Mouse (Mus musculus) T-helper 1 cell (primary cell): ENCODE measurements around the gene Pank1.

ENCODE experiments used
- in situ Hi-C: fragments of 300-600 bp; cut with MboI, MseI; formaldehyde crosslinking; loops from one replicate; pipeline ENCODE4 v1.15.1; 2025; ENCODE audit warnings: high pct_unique_total_duplicates

Gene Pank1

GRCm38 (mm10) chr19:34878603-34879541 is at the start of gene Pank1:
Pank1 (minus strand) TSS chr19:34879455.
- in situ Hi-C loops, result no loop called here

- in situ Hi-C loops, result no loop called here
These were observed 43.3 kb upstream of the Pank1 start for GRCm38 (mm10) chr19:34922603-34922963.

- in situ Hi-C loops, result no loop called here
These were observed 42.7 kb upstream of the Pank1 start, which contains the start of gene Kif20b for GRCm38 (mm10) chr19:34921652-34922602. Kif20b (plus strand) TSS chr19:34922361.

DNA sequence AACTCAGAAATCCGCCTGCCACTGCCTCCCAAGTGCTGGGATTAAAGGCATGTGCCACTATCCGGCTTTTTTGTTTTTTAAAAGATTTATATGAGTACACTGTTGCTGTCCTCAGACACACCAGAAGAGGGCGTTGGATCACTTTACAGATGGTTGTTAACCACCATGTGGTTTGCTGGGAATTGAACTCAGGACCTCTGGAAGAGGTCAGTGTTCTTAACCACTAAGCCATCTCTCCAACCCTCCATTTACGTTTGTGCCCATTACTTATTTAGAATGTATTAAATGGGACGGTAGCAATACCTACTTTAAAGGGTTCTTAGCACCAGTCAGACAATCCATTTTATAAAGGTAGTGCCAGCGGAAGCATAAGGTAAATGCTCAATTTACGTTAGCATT is 42.0 kb upstream of the Pank1 start:
- in situ Hi-C loops, result no loop called here

DNA sequence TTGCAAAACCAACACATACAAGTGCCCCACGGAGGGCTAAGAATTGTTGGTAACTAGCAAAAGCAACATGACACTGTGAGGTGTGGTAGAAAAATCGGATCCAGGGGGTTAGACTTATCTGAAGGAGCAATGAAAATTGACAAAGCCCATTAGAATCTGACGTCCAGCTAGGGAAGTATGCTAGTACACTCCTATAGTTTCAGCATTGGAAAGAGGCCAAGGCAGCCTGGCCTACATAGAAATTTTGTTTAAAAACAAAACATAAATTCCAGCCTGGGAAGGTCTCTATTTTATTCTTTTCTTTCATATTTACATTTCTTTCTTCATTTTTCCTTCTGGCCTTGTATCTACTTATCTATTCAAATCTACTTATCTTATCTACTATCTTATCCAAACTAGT is 41.3 kb upstream of the Pank1 start:
- in situ Hi-C loops, result no loop called here

GRCm38 (mm10) chr19:34920066-34920465 is 40.8 kb upstream of the Pank1 start:
- in situ Hi-C loops, result no loop called here

GRCm38 (mm10) chr19:34912366-34912765 is 33.1 kb upstream of the Pank1 start:
- in situ Hi-C loops, result no loop called here

DNA sequence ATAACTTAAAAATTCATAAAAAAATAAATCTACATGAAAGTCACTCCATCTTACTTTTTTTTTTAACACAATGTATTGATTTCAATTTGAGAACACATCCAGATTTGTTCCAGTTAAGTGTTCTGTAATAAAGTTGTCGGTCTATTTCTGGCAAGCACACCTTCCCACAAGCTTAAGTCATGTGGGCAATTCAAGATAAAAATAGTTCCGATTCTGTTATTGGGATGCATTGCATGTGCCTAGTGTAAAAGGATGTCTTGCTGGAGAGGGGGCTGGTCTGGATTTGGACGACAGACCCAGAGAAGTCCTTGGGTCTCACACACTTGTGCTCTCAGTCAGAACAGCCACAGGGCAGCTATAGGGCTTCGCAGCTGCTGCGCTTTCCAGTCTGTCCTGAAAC is 27.5 kb upstream of the Pank1 start:
- in situ Hi-C loops, result loop anchor here (5.0 kb wide), 1 partner anchor 504 kb away; no protein-coding TSS in a partner anchor

DNA sequence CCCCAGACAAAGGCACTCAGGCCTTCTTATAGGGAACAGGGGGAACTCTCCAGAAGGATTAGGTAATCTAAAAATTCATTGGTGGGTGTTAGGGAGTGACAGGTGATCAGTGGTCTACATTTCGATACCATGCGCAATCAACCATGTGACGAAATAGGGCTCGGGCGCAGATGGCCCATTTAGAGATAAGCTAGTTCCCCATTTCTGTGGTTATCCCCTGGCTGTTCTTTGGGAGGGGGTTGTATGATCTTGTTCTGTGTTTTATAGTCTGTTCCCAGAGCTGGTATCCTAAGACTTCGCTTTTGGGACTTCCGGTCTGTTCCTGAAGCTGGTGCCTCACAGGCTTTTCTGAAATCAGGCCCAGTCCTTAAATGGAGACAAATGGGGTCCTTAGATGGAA is 26.2 kb upstream of the Pank1 start:
- in situ Hi-C loops, result loop anchor here (5.0 kb wide), 1 partner anchor 503 kb away; no protein-coding TSS in a partner anchor

- in situ Hi-C loops, result no loop called here
These were observed 24.8 kb upstream of the Pank1 start for GRCm38 (mm10) chr19:34904032-34904431.

DNA sequence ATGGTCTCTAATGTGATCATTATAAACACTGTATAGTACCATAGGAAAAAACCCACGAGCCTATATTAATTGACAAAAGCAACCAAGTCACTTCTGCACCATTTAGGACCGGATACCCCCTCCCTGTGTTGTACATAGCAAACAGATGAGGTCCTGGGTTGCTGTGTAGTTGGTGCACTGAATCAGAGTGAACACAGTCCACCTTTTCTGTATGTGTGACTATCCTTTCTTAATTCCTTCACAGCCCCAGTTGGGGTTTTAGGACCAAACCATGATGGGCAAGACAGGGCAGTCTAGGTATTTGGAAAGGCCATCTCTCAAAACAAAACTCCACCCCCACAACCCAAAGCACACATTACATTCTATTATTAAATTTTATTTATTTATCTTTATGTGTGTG is 22.5 kb upstream of the Pank1 start:
- in situ Hi-C loops, result no loop called here

- in situ Hi-C loops, result no loop called here
These were observed 22.0 kb upstream of the Pank1 start for GRCm38 (mm10) chr19:34901266-34901665.

DNA sequence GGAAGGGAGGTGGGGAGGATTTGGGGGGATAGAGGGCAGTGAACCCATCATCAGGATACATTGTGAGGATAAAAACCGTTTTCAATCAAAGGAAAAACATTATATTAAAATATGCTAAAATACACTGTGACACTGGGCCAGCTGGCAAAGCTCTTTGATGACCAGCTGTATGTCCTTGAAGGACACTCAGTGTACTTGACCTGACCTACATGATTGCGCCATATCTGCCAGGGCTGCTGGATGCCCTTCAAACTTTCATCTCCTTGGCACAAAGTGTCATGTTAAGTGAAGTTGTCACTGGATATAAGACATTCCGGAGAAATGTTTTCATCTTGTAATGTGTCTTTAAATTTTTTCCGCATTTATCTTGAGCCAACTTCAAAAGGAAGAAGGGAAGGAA is 19.7 kb upstream of the Pank1 start:
- in situ Hi-C loops, result no loop called here

GRCm38 (mm10) chr19:34897082-34897965 is 18.1 kb upstream of the Pank1 start:
- in situ Hi-C loops, result no loop called here

- in situ Hi-C loops, result no loop called here
These were observed 15.8 kb upstream of the Pank1 start for GRCm38 (mm10) chr19:34895082-34895481.

DNA sequence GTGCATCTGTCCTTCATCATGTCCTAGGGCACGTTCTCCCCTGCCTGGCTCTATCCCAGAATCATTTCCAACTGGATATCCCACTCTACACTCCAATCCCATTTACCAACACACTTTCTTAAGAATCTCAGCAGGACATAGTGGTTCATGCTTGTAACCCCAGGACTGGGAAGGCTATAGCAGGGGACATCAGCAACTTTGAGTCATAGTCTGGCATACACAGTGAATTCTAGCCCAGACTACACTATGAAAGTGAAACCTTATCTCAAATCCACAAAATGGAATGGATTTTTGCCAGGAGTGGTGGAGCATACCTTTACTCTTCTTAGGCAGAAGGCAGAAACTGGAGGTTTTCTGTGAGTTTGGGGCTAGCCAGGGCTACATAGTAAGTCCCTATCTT is 12.3 kb upstream of the Pank1 start:
- in situ Hi-C loops, result no loop called here

- in situ Hi-C loops, result no loop called here
These were observed 11.7 kb upstream of the Pank1 start for GRCm38 (mm10) chr19:34890981-34891380.

GRCm38 (mm10) chr19:34886324-34886723 is 7.1 kb upstream of the Pank1 start:
- in situ Hi-C loops, result loop anchor here (10.0 kb wide), 1 partner anchor 202 kb away; no protein-coding TSS in a partner anchor

DNA sequence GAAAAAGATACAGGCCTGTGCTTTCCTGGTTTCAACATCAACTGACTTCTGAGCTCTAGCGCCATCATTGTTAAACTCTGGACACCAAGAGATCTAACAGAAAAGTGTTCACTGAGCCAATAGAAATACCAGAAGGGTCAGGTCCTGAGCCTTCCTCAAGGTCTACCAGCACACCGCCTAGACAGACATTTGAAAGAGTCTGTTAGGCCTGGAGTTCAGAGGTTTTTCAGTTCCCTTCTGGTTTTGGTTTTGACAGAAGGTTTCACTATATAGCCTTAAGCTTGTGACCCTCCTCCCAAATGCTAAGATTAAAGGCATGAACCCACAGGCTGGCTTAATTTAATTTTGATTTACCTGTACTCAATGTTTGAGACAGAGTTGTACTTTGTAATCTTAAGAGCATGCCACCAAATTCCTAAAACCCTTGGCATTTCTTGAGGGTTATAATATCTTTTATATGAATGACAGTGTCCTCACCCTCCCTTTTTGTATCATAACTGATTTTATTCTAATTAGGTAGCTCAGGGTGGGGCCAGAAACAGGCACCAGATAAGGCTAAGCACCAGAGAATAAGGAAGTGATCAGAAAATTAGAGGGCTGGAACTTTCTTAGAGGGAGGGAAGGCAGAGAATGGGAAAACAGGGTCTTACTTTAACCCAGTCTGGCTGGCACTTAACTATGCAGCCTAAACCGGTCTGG is 4.4 kb upstream of the Pank1 start:
- in situ Hi-C loops, result loop anchor here (10.0 kb wide), 1 partner anchor 199 kb away; no protein-coding TSS in a partner anchor

DNA sequence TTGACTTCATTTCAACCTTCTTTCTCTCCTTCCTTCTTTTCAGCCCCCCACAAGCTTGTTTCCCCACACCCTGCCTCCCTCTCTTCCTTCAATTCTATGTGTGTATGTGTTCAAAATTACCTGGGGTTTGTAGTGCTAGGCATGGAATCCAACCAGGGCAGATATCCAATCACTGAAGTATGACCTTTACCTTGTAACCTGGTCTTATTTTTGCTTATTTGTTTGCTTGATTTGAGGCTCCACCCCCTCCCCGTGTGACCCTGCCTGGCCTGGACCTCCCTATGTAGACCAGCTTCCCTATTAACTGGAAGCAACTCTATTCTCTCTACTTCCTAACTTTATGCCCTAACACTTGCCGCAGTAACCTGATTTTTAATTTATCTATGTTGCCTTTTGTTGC is 3.2 kb upstream of the Pank1 start:
- in situ Hi-C loops, result loop anchor here (10.0 kb wide), 1 partner anchor 198 kb away; no protein-coding TSS in a partner anchor
